ENCODE assay signal across 20 mouse cellular contexts in genomic region chr8:104698556-104698955, GRCm38 (mm10). TPM values are rescaled to one million over a fixed set of nuclear protein-coding genes. Genes with fewer than 3 reads are reported as not detected.
"Had no signal": no experiment of that assay in that cellular context is flagged by ENCODE, and none has a peak within 500 bp of the region (broad histone marks: within the 10 kb centered on the region; RNA-seq: fewer than 3 reads in every experiment).

No protein-coding gene starts in this region.

- H3K4me3 ChIP-seq: neural tube, embryonic 13.5 days; neural tube, embryonic 15.5 days; stomach, embryonic 15.5 days had no signal

- DNase-seq: retina, postnatal 1 day; right cerebral cortex, adult 18-20 months; right cerebral cortex, postnatal 14 days; right cerebral cortex, postnatal 25 days; right cerebral cortex, postnatal 4 days; spleen, adult 18-20 months; thymus, adult 18-20 months; thymus, adult 2 months; thymus, postnatal 14 days; thymus, postnatal 25 days; thymus, postnatal 36 days; thymus, postnatal 4 days had no signal

- H3K4me1 ChIP-seq: neural tube, embryonic 13.5 days; neural tube, embryonic 15.5 days; stomach, embryonic 15.5 days had no signal

- H3K9me3 ChIP-seq: neural tube, embryonic 13.5 days; neural tube, embryonic 15.5 days; stomach, embryonic 15.5 days had no signal

- H3K36me3 ChIP-seq: neural tube, embryonic 13.5 days; neural tube, embryonic 15.5 days; stomach, embryonic 15.5 days had no signal

- H3K4me2 ChIP-seq: neural tube, embryonic 13.5 days; neural tube, embryonic 15.5 days; stomach, embryonic 15.5 days had no signal

- H3K27ac ChIP-seq: neural tube, embryonic 13.5 days; neural tube, embryonic 15.5 days; stomach, embryonic 15.5 days; stomach, postnatal 0 days had no signal

- H3K9ac ChIP-seq: neural tube, embryonic 13.5 days; neural tube, embryonic 15.5 days; stomach, embryonic 15.5 days had no signal

- H3K27me3 ChIP-seq: neural tube, embryonic 13.5 days; neural tube, embryonic 15.5 days; stomach, embryonic 15.5 days had no signal

RNA-seq across cellular contexts. Expression of gene Ces2a, which starts 35.2 kb away (rescaled TPM):
- polyA plus RNA-seq: neural tube, embryonic 13.5 days; neural tube, embryonic 14.5 days; spleen, adult 2 months; stomach, embryonic 14.5 days; testis, adult 2 months had no signal
